Mouse (Mus musculus) myocyte (in vitro differentiated cells): ENCODE measurements around the gene Sap30l.

ENCODE experiments used
- E2F4 ChIP-seq: IDR thresholded peaks from one replicate; pipeline ENCODE4 v1.6.1; 2011; ENCODE audit warnings: mild to moderate bottlenecking, control low read depth, moderate library complexity; ENCODE audit not compliant: insufficient read depth
- MAX ChIP-seq: IDR thresholded peaks from one replicate; pipeline ENCODE4 v1.6.1; 2011; ENCODE audit warnings: low read depth, mild to moderate bottlenecking, control low read depth
- MYOD1 ChIP-seq, 3 experiments: IDR thresholded peaks; one replicate each; pipeline ENCODE4 v1.6.1; 2011; ENCODE audit warnings: control low read depth in 2 of 3, low read depth in 2 of 3, mild to moderate bottlenecking in 2 of 3, moderate library complexity in 1 of 3; ENCODE audit not compliant: insufficient read length in 2 of 3, control insufficient read depth in 1 of 3
- MYOG ChIP-seq, 3 experiments: IDR thresholded peaks; one replicate each; pipeline ENCODE4 v1.6.1; 2011; ENCODE audit warnings: control low read depth in 2 of 3, low read depth in 2 of 3, mild to moderate bottlenecking in 2 of 3; ENCODE audit not compliant: insufficient read length in 2 of 3, control insufficient read depth in 1 of 3, insufficient read depth in 1 of 3
- POLR2A ChIP-seq: IDR thresholded peaks from one replicate; pipeline ENCODE4 v1.6.1; 2011; ENCODE audit warnings: low read depth, mild to moderate bottlenecking, control low read depth, moderate library complexity; ENCODE audit not compliant: insufficient read length
- POLR2AphosphoS2 ChIP-seq: IDR thresholded peaks from one replicate; pipeline ENCODE4 v1.6.1; 2011; ENCODE audit warnings: low read depth, control low read depth; ENCODE audit not compliant: insufficient read length
- USF1 ChIP-seq: IDR thresholded peaks from one replicate; pipeline ENCODE4 v1.6.1; 2011; ENCODE audit warnings: low read depth, mild to moderate bottlenecking, control low read depth, moderate library complexity

- no peak for TF ChIP-seq POLR2A
- TF ChIP-seq MYOD1 (IDR thresholded peaks at IDR 0.05; ENCODE audit: control insufficient read depth in 1 of 3, insufficient read length in 2 of 3, low read depth in 2 of 3): no peak
- no peak for TF ChIP-seq POLR2AphosphoS2
- TF ChIP-seq E2F4: no peak
- no peak for TF ChIP-seq MYOG (IDR thresholded peaks at IDR 0.05; ENCODE audit: control insufficient read depth in 1 of 3, insufficient read depth in 1 of 3, insufficient read length in 2 of 3, low read depth in 2 of 3)
- TF ChIP-seq MAX: no peak
- no peak for TF ChIP-seq USF1
These were observed 27.8 kb downstream of the Sap30l start for GRCm38 (mm10) chr11:57828955-57829870.
